Mouse (Mus musculus) heart, adult 9 months (tissue): ENCODE data around the gene Urod.

Experiments used
- DNase-seq, 2 experiments: peaks; one replicate each; pipeline ENCODE4 v3.0.0; 2022; ENCODE audit warnings: low spot score in 2 of 2

The Urod gene

DNA sequence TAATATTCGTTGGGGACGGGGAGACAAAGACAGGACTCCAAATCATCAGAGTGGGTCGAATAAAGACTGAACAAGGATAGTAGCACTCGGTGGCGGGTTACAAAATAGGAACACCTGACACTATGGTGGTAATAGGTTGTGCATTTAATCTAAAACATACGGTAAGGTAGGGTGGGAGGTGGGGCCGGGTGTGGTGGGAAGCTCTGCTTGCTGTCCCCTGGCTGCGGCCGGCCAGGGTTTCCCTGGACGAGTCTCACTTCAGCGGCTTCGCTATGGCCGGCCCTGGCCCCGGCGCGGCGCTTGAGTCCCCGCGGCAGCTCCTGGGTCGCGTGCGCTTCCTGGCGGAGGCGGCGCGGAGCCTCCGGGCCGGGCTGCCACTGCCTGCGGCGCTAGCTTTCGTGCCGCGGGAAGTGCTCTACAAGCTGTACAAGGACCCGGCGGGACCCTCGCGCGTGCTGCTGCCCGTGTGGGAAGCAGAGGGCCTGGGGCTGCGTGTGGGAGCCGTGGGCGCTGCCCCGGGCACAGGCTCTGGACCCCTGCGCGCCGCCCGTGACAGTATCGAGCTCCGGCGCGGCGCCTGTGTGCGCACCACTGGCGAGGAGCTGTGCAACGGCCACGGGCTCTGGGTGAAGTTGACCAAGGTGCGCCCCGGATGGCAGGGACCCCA is 1.1 kb upstream of the Urod start, which contains the start of gene Hectd3:
Gene Hectd3, plus strand, starts transcription at position 187 of the 667 bp plus-strand sequence.
- DNase-seq: peak; percentile 65 to 66

DNA sequence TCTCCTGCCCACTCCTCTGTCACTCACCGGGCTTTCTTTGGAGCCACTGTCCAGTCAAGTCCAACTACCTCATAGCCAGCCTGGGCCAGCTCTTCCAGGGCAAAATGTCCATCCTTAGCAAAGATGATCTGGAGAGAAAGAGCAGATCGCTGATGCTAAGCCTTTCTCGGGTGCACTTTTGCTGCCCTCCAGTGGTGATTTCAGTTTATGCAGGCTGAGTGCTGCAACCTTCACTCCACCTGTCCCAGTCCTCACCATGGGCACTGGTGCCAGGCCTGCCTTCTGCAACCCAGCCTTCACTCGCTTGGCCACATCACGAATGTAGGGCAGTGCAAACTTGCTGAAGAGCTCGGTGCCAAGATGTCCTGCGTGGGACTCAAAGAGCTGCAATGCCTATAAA is 2.8 kb downstream of the Urod start:
- DNase-seq: peak; percentile 61 to 70

DNA sequence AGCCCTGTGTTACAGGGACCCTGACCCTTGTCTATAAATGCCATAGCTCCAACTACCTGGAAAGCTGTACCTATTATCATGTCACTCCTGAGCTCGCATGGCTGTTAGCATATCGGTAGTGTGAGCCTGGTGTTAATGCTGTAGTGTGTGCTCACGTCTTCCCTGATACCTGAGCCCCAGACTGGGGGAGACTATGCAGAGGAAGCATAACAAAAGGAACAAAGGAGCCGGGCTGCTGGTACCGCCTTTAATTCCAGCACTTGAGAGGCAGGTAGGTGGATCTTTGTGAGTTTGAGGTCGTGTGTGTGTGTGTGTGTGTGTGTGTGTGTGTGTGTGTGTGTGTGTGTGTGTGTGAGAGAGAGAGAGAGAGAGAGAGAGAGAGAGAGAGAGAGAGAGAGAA is 4.5 kb downstream of the Urod start:
- DNase-seq: no peak

DNA sequence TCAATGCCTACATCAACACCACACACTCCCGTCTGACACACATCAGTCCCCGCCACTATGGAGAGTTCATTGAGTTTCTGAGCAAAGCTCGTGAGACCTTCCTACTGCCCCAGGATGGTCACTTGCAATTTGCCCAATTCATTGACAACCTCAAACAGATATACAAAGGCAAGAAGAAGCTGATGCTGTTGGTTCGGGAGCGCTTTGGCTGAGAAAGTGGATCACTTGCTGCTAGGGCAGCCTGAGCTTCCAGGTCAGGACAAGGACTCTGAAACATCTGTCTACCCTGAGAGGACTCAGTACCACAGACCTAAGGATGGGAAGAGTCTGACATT is 7.1 kb downstream of the Urod start:
- no peak for DNase-seq

DNA sequence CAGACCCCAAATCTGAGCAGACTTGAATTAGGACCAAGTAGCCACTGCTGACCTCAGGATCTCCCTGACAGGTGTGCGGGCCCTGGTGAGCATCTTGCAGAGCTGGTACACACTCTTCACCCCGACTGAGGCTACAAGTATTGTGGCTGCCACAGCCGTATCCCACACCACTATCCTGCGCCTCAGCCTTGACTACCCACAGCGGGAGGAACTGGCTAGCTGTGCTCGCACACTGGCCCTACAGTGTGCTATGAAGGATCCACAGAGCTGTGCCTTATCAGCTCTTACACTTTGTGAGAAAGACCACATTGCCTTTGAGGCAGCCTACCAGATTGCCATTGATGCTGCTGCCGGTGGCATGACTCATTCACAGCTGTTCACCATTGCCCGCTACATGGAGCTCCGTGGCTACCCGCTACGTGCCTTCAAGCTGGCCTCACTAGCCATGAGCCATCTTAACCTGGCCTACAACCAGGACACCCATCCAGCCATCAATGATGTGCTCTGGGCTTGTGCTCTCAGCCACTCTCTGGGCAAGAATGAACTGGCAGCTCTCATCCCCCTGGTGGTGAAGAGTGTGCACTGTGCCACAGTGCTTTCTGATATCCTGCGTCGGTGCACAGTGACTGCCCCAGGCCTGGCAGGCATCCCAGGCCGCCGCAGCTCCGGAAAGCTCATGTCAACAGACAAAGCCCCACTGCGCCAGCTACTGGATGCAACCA is 7.7 kb downstream of the Urod start:
- peak; percentile 45 to 59 for DNase-seq

DNA sequence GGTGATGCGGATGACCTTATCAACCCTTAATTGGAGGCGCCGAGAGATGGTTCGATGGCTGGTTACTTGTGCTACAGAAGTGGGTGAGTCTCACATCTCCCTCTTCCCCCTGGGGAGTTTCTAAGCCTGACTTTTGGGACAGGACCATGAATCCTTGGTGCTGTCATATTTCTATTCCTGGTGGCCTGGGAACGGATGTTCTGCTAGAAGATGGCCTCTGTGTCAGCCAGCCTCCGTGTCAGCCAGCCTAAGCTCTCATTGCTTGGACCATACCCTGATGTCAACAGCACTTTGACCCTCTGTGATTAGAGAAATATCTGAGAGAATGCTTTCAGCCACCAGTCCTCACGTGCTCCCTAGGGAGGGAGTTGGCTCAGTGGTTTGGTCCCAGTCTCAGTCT is 8.5 kb downstream of the Urod start:
- DNase-seq: no peak

DNA sequence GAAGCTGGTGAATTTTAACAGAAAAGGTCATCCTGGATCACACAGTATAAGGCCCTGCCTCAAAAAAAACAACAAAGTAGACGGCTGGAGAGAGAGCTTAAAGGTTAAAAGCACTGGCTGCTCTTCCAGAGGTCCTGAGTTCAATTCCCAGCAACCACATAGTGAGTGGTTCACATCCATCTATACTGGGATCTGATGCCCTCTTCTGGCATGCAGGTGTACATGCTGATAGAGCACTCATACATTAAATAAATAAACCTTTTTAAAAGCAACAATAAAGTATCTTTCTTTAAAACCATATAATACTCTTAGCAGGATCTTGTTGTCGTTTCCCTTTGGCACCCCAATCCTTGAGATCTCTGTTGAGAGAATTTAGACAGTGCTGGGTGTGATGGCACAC is 17.7 kb downstream of the Urod start:
- DNase-seq: no peak

DNA sequence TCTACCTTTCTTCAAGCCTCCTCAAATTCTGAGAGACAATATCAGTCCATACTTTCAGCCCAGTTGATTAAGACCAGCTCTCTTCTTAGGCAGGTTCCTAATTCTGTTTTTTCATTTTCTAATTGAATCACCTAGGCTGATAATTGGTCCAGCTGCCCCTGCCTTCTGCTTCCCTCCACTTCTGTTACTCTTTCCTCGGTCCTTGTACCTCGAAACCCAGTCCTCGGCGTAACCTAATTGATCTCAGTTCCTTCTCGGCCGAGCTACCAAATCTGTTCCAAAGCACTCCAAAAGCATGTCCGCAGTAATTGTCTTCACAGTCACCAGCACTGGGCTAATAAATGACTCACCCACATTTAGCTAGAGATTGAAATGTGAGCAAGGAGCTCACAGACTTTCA is 39.3 kb downstream of the Urod start:
- no peak for DNase-seq

DNA sequence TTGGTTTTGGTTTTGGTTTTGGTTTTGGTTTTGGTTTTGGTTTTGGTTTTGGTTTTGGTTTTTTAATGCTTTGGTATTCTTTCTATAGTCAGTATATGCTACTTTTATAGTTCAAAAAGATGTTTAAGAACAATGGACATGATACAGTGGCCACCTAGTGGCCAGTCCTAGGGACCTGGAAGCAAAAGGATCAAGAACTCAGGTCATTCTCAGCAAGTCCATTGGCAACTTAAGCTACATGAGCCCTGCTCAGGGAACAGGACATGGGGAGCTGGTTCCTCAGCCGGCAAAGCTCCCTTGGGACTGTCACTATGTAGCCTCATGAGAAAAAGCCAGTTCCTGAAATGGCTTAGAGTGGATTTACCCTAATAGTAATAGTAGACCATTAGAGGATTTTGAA is 42.6 kb downstream of the Urod start:
- DNase-seq: no peak

DNA sequence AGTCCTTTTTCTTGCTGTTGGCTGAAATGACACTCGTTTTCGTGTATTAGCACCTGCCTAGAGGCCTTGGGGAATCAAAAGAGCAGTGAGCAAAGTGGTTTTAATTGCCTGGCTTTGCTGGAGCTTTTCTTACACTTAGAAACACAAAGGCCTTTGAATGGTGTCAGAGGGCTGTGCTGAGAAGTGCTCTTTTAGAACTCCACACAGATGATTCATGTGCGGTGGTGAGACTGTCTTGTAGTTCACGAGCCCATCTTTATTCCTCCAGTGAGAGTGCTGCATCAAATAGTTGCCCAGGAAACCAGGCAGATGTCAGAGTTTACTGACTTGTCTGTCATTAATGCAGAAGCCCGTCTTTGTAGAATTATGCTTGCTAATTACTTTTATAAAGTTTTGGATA is 50.2 kb downstream of the Urod start:
- no peak for DNase-seq

DNA sequence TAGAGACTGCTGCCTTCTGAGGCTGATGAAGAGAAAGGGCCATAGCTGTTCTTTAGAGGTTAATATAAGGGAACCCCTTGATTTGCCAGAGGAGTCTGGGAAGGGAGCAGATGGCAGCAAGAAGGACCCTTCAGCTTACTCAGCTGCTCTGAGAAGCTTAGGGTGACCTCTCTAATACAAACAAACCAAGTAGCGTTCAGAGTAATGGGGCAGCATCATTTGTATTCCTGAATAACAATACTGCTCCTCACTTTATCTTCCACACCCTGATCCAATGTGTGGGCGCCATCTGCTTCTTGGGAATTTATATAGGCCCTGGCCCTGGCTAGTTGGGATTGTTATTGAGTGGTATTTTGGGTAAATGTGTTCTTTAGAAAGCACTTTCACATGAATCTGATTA is 51.5 kb downstream of the Urod start:
- no peak for DNase-seq
